Mouse (Mus musculus) cerebellum, adult 2 months (tissue): Measurements from ENCODE around the gene Hoxa6.

Source experiments
- CTCF ChIP-seq: fragments of 200-500 bp; IDR thresholded peaks from 2 replicates; pipeline ENCODE4 v1.5.1; 2011; ENCODE audit warnings: low read depth, mild to moderate bottlenecking, control low read depth, low read length, moderate library complexity, borderline replicate concordance; ENCODE audit not compliant: insufficient read depth
- POLR2A ChIP-seq: fragments of 200-500 bp; IDR thresholded peaks from 2 replicates; pipeline ENCODE4 v1.6.1; 2011; ENCODE audit warnings: low read length, control low read depth, borderline replicate concordance; ENCODE audit not compliant: insufficient read depth

DNA sequence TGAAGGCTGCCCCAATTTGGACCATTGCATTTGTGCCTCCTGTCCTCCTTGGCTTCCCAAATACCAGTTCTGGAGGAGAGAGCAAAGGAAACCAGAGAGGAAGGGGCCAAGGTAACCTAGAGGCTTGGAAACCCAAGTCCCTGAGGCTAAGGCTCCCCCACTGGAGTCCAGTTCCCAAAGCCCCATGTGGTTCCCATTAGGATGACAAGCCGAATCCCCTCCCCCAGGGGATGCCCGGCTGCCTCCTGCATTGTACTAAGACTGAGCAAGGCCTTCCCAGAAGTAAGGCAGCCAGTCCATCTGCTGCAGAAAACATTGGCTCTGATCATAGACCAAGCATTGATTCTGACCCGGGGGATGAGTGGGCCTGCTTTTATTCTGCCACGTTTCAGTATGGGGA is 37.2 kb downstream of the Hoxa6 start:
- TF ChIP-seq CTCF (no peak), POLR2A (no peak)
